Mouse (Mus musculus): ENCODE measurements around the gene Cep70. TPM values are rescaled to one million over a fixed set of nuclear protein-coding genes. Genes with fewer than 3 reads are reported as not detected.

Gene Cep70
- polyA plus RNA-seq, 1 experiment from 2014 or later = 40.3 TPM

GRCm38 (mm10) chr9:99325961-99326360 lies 82.8 kb downstream of the Cep70 start:
- no peaks in the 10 kb centered on the region for H3K27me3 ChIP-seq (ENCODE audit: poor library complexity, severe bottlenecking)
- H3K27ac ChIP-seq = no peak overlapping the region
- H3K9me3 ChIP-seq = no peaks in the 10 kb centered on the region
- H3K36me3 ChIP-seq (replicated peaks) = no peaks in the 10 kb centered on the region
- no peak overlapping the region for H3K4me3 ChIP-seq
- peaks cover 8% of the 10 kb centered on the region for H3K4me1 ChIP-seq
- DNase-seq (ENCODE audit: extremely low spot score, low spot score) = no peak
- WGBS = 90% methylated on average over 4 of the region's 4 CpGs

GRCm38 (mm10) chr9:99326881-99327280 lies 83.7 kb downstream of the Cep70 start:
- 92% methylated on average over 4 of the region's 4 CpGs for WGBS
- H3K36me3 ChIP-seq (replicated peaks) = no peaks in the 10 kb centered on the region
- peaks cover 8% of the 10 kb centered on the region for H3K4me1 ChIP-seq
- H3K9me3 ChIP-seq = no peaks in the 10 kb centered on the region
- H3K27me3 ChIP-seq (ENCODE audit: poor library complexity, severe bottlenecking) = no peaks in the 10 kb centered on the region
- DNase-seq (ENCODE audit: extremely low spot score, low spot score) = no peak
- H3K27ac ChIP-seq = no peak overlapping the region
- H3K4me3 ChIP-seq = no peak overlapping the region

GRCm38 (mm10) chr9:99336538-99336937 lies 93.4 kb downstream of the Cep70 start:
- H3K36me3 ChIP-seq (replicated peaks) = no peaks in the 10 kb centered on the region
- no peak for DNase-seq (ENCODE audit: extremely low spot score, low spot score)
- no peak overlapping the region for H3K4me3 ChIP-seq
- H3K27me3 ChIP-seq (ENCODE audit: poor library complexity, severe bottlenecking) = no peaks in the 10 kb centered on the region
- H3K4me1 ChIP-seq = 0 out of 2 replicates have a peak, but pooled peaks cover 6% of the 10 kb centered on the region
- no peak overlapping the region for H3K27ac ChIP-seq
- no peaks in the 10 kb centered on the region for H3K9me3 ChIP-seq
- 89% methylated on average over 4 of the region's 4 CpGs for WGBS

DNA sequence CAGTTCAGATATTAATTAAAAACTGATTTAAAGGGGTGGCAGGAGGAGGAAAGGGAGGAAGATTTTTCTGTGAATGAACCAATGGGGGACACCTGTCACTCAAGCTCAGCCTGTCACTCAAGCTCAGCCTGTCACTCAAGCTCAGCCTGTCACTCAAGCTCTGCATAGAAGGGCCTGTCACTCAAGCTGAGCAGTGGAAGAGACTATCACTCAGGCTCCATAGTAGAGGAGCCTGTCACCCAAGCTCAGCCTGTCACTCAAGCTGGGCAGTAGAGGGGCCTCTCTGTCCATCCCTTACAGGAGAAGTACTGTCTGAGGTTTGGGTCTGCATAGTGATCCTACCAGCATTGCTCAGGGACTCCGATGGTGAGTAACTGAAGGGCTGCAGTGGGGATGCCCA lies 95.1 kb downstream of the Cep70 start:
- no peak for DNase-seq (ENCODE audit: extremely low spot score, low spot score)
- 0 out of 2 replicates have a peak, but pooled peaks cover 6% of the 10 kb centered on the region for H3K4me1 ChIP-seq
- WGBS = 100% methylated on average over 1 of the region's 1 CpGs
- no peaks in the 10 kb centered on the region for H3K36me3 ChIP-seq (replicated peaks)
- no peak overlapping the region for H3K27ac ChIP-seq
- no peaks in the 10 kb centered on the region for H3K27me3 ChIP-seq (ENCODE audit: poor library complexity, severe bottlenecking)
- H3K9me3 ChIP-seq = no peaks in the 10 kb centered on the region
- H3K4me3 ChIP-seq = no peak overlapping the region

DNA sequence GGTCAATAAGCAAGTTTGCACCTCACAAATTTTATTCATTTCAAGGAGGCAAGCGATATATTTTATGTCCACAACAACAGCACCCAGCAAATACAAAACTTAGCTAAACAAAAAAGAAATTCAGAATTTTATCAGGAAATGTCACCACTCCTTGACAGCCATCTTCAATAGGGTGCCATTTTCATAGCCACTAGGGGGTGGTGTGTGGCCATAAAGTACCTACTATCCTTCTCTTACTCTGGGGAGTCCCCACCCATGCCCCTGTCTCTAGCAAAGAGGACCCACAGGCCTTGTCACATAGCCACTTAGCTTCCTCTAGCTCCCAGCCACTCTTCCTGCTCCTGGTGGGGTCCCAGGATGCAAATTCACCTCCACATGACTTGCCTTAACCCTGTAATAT lies 96.0 kb downstream of the Cep70 start:
- Histone ChIP-seq H3K4me1 (0 out of 2 replicates have a peak, but pooled peaks cover 3% of the 10 kb centered on the region), H3K27ac (no peak overlapping the region)
- 74% methylated on average over 1 of the region's 1 CpGs for WGBS

GRCm38 (mm10) chr9:99340126-99340525 lies 97.0 kb downstream of the Cep70 start:
- 87% methylated on average over 12 of the region's 12 CpGs for WGBS
- Histone ChIP-seq H3K4me3 (no peak overlapping the region), H3K4me1 (0 out of 2 replicates have a peak, but pooled peaks cover 3% of the 10 kb centered on the region), H3K9me3 (no peaks in the 10 kb centered on the region), H3K27ac (no peak overlapping the region), H3K27me3 (ENCODE audit: poor library complexity, severe bottlenecking) (no peaks in the 10 kb centered on the region), H3K36me3 (replicated peaks) (no peaks in the 10 kb centered on the region)
- no peak for DNase-seq (ENCODE audit: extremely low spot score, low spot score)

More for the DNA sequence above, 96.0 kb downstream of the Cep70 start:
- no peaks in the 10 kb centered on the region for H3K9me3 ChIP-seq
- H3K4me3 ChIP-seq = no peak overlapping the region
- H3K27me3 ChIP-seq (ENCODE audit: poor library complexity, severe bottlenecking) = no peaks in the 10 kb centered on the region
- DNase-seq (ENCODE audit: extremely low spot score, low spot score) = no peak
- H3K36me3 ChIP-seq (replicated peaks) = no peaks in the 10 kb centered on the region

DNA sequence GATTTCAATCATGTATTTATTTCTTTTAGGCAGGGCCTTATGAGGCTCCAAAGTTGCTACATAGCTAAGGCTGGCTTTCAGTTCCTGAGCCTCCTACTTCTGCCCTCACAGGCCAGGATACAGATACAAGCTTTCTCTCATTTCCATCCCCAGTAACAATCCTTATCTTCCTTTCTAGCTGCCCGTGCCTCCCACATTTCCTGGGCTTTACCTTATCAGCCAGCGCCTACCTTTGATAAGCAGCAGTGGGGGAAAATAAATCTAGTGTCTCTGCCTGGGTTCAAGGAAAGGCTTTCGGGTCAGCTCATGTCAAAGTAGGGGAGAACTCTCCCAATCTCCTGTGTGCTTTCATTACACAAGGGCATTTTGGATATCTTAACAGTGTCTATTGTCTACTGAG lies 98.4 kb downstream of the Cep70 start:
- Histone ChIP-seq H3K27me3 (ENCODE audit: poor library complexity, severe bottlenecking) (no peaks in the 10 kb centered on the region), H3K9me3 (no peaks in the 10 kb centered on the region), H3K36me3 (replicated peaks) (no peaks in the 10 kb centered on the region), H3K4me3 (no peak overlapping the region), H3K4me1 (0 out of 2 replicates have a peak, but pooled peaks cover 3% of the 10 kb centered on the region), H3K27ac (no peak overlapping the region)
- WGBS = 90% methylated on average over 3 of the region's 3 CpGs
- no peak for DNase-seq (ENCODE audit: extremely low spot score, low spot score)

DNA sequence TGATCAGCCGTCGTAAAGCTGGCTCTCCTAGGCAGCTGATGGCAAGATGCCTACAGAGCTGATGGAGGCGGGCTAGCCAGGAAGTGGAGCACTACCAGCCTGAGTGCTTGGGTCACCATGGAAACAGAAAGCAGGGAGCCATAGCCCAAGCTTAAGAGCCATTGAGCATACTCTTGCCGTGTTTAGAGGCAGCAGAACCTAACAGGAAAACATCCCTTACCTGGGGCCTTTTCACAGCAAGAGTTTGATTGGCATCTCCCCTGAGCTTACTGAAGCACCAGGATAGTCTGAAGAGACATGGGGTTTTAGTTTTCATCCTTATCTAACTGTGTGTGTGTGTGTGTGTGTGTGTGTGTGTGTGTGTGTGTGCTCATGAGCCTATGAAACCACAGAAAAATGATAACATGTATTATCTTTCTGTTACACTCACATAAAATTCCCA lies 102.2 kb downstream of the Cep70 start:
- Histone ChIP-seq H3K9me3 (no peaks in the 10 kb centered on the region), H3K36me3 (replicated peaks) (no peaks in the 10 kb centered on the region), H3K27me3 (ENCODE audit: poor library complexity, severe bottlenecking) (no peaks in the 10 kb centered on the region), H3K4me3 (no peak overlapping the region), H3K27ac (no peak overlapping the region), H3K4me1 (0 out of 2 replicates have a peak, but pooled peaks cover 2% of the 10 kb centered on the region)
- 47% methylated on average over 4 of the region's 4 CpGs for WGBS
- DNase-seq (ENCODE audit: extremely low spot score, low spot score) = no peak

Other genes with a start within 250 kb of the Cep70 start
- gene Gm1123, start 207.7 kb upstream of the Cep70 start, polyA plus RNA-seq (2016; fragmentation: Nextera tagmentation; extraction: Ambion mirVana) = not detected in 2 replicates
- gene Pik3cb, start 102.7 kb upstream of the Cep70 start, polyA plus RNA-seq (2016; fragmentation: Nextera tagmentation; extraction: Ambion mirVana) = 1.9 and 2.2 TPM in 2 replicates
- not detected in 2 replicates for gene Faiml, start 6.1 kb upstream of the Cep70 start, polyA plus RNA-seq (2016; fragmentation: Nextera tagmentation; extraction: Ambion mirVana)
- 0.35 and 0.37 TPM in 2 replicates for gene Esyt3, start 115.2 kb downstream of the Cep70 start, polyA plus RNA-seq (2016; fragmentation: Nextera tagmentation; extraction: Ambion mirVana)
- gene Mras, start 194.0 kb downstream of the Cep70 start, polyA plus RNA-seq (2016; fragmentation: Nextera tagmentation; extraction: Ambion mirVana) = 7.6 and 8.7 TPM in 2 replicates
- gene Nme9, start 208.1 kb downstream of the Cep70 start, polyA plus RNA-seq (2016; fragmentation: Nextera tagmentation; extraction: Ambion mirVana) = not detected in 2 replicates

Measured in forebrain, embryonic 10.5 days (tissue).